ENCODE assay signal across 25 mouse cellular contexts in genomic region chr12:64361592-64362116, GRCm38 (mm10).
DNase-seq lines count a peak whose midpoint lies in the region; ATAC-seq and TF ChIP-seq lines count a peak whose summit lies in the region.
"Had no signal": no experiment of that assay in that cellular context is flagged by ENCODE, and none has a peak within 500 bp of the region (broad histone marks: within the 10 kb centered on the region; RNA-seq: fewer than 3 reads in every experiment).

No protein-coding gene starts in this region.

- H3K27ac ChIP-seq in intestine, embryonic 15.5 days = no peak overlapping the region
- H3K27ac ChIP-seq in intestine, postnatal 0 days (ENCODE audit: low read depth, low read length) = no peak overlapping the region
- H3K27ac ChIP-seq in kidney, embryonic 16.5 days (ENCODE audit: low read length) = no peak overlapping the region
- H3K27ac ChIP-seq: embryonic facial prominence, embryonic 10.5 days; embryonic facial prominence, embryonic 13.5 days; forebrain, embryonic 12.5 days; forebrain, embryonic 15.5 days; hindbrain, embryonic 12.5 days; hindbrain, embryonic 15.5 days had no signal

- H3K36me3 ChIP-seq in intestine, embryonic 15.5 days = no peaks in the 10 kb centered on the region
- no peaks in the 10 kb centered on the region for H3K36me3 ChIP-seq in intestine, postnatal 0 days (ENCODE audit: control insufficient read depth, insufficient read depth)
- H3K36me3 ChIP-seq in kidney, embryonic 16.5 days (ENCODE audit: insufficient read depth, low read length) = no peaks in the 10 kb centered on the region
- H3K36me3 ChIP-seq: embryonic facial prominence, embryonic 10.5 days; embryonic facial prominence, embryonic 13.5 days; forebrain, embryonic 12.5 days; forebrain, embryonic 15.5 days; heart, embryonic 12.5 days; hindbrain, embryonic 12.5 days; hindbrain, embryonic 15.5 days had no signal

- no peak overlapping the region for H3K4me3 ChIP-seq in intestine, embryonic 15.5 days (replicated peaks)
- H3K4me3 ChIP-seq in intestine, postnatal 0 days (ENCODE audit: low read depth, low read length) = no peak overlapping the region
- no peak overlapping the region for H3K4me3 ChIP-seq in kidney, embryonic 16.5 days (ENCODE audit: low read length)
- H3K4me3 ChIP-seq: embryonic facial prominence, embryonic 10.5 days; embryonic facial prominence, embryonic 13.5 days; erythroblast, embryonic 14.5 days; forebrain, embryonic 12.5 days; forebrain, embryonic 15.5 days; heart, embryonic 12.5 days; hindbrain, embryonic 12.5 days; hindbrain, embryonic 15.5 days had no signal

- ATAC-seq in intestine, embryonic 15.5 days = 0 out of 2 replicates have a peak, but pooled peaks have one; percentile 37
- no peak for ATAC-seq in intestine, postnatal 0 days
- peak; percentile 63 for ATAC-seq in kidney, embryonic 16.5 days (ENCODE audit: low FRiP score, low TSS enrichment)
- ATAC-seq: forebrain, embryonic 15.5 days had no signal

- no peaks in the 10 kb centered on the region for H3K4me1 ChIP-seq in intestine, embryonic 15.5 days (replicated peaks)
- no peaks in the 10 kb centered on the region for H3K4me1 ChIP-seq in intestine, postnatal 0 days (replicated peaks; ENCODE audit: control insufficient read depth, insufficient read depth, low read length)
- H3K4me1 ChIP-seq in kidney, embryonic 16.5 days (ENCODE audit: insufficient read depth, low read length) = no peaks in the 10 kb centered on the region
- H3K4me1 ChIP-seq: embryonic facial prominence, embryonic 10.5 days; embryonic facial prominence, embryonic 13.5 days; forebrain, embryonic 12.5 days; forebrain, embryonic 15.5 days; heart, embryonic 12.5 days; hindbrain, embryonic 12.5 days; hindbrain, embryonic 15.5 days had no signal

- no peaks in the 10 kb centered on the region for H3K27me3 ChIP-seq in intestine, embryonic 15.5 days (replicated peaks)
- no peaks in the 10 kb centered on the region for H3K27me3 ChIP-seq in intestine, postnatal 0 days (replicated peaks; ENCODE audit: control insufficient read depth, insufficient read depth, low read length)
- H3K27me3 ChIP-seq in kidney, embryonic 16.5 days (ENCODE audit: insufficient read depth, low read length) = no peaks in the 10 kb centered on the region
- H3K27me3 ChIP-seq: embryonic facial prominence, embryonic 13.5 days; forebrain, embryonic 12.5 days; forebrain, embryonic 15.5 days; heart, embryonic 12.5 days; hindbrain, embryonic 12.5 days; hindbrain, embryonic 15.5 days had no signal

- DNase-seq in kidney, postnatal 36 days = no peak
- DNase-seq in 416B (ENCODE audit: low read depth) = peak; percentile 25
- DNase-seq in MEL-GATA-1-ER (ENCODE audit: extremely low read depth, low read depth) = peak; percentile 43
- no peak for DNase-seq in B cell, adult 2 months
- DNase-seq: adrenal gland, adult 2 months; adrenal gland, postnatal 14 days; cerebellum, adult 11-12 months; cerebellum, adult 8-10 months; cerebellum, postnatal 10 days; cerebellum, postnatal 36 days; embryo, embryonic 11 days; gastrocnemius, postnatal 25 days; heart, adult 18-20 months; heart, postnatal 14 days had no signal

- no peaks in the 10 kb centered on the region for H3K9me3 ChIP-seq in intestine, embryonic 15.5 days
- no peaks in the 10 kb centered on the region for H3K9me3 ChIP-seq in intestine, postnatal 0 days (ENCODE audit: control insufficient read depth)
- no peaks in the 10 kb centered on the region for H3K9me3 ChIP-seq in kidney, embryonic 16.5 days (ENCODE audit: low read length)
- H3K9me3 ChIP-seq: embryonic facial prominence, embryonic 10.5 days; embryonic facial prominence, embryonic 13.5 days; forebrain, embryonic 12.5 days; forebrain, embryonic 15.5 days; heart, embryonic 12.5 days; hindbrain, embryonic 12.5 days; hindbrain, embryonic 15.5 days had no signal

- no peak for TF ChIP-seq CTCF in intestine, postnatal 0 days (IDR thresholded peaks at IDR 0.05; ENCODE audit: low read depth)

- no peak overlapping the region for H3K9ac ChIP-seq in intestine, embryonic 15.5 days
- no peak overlapping the region for H3K9ac ChIP-seq in intestine, postnatal 0 days (ENCODE audit: low read depth, low read length)
- H3K9ac ChIP-seq in kidney, embryonic 16.5 days (replicated peaks; ENCODE audit: low read length) = no peak overlapping the region
- H3K9ac ChIP-seq: embryonic facial prominence, embryonic 13.5 days; forebrain, embryonic 12.5 days; forebrain, embryonic 15.5 days; heart, embryonic 12.5 days; hindbrain, embryonic 12.5 days; hindbrain, embryonic 15.5 days had no signal

- no peak overlapping the region for H3K4me2 ChIP-seq in intestine, embryonic 15.5 days (replicated peaks)
- no peak overlapping the region for H3K4me2 ChIP-seq in intestine, postnatal 0 days (replicated peaks; ENCODE audit: low read depth)
- H3K4me2 ChIP-seq in kidney, embryonic 16.5 days (replicated peaks; ENCODE audit: low read depth, low read length) = no peak overlapping the region
- H3K4me2 ChIP-seq: embryonic facial prominence, embryonic 13.5 days; forebrain, embryonic 12.5 days; forebrain, embryonic 15.5 days; heart, embryonic 12.5 days; hindbrain, embryonic 12.5 days; hindbrain, embryonic 15.5 days had no signal

- 40% methylated on average over 2 of the region's 2 CpGs for WGBS in intestine, embryonic 15.5 days
- 42% methylated on average over 2 of the region's 2 CpGs for WGBS in intestine, postnatal 0 days
- 39% methylated on average over 2 of the region's 2 CpGs for WGBS in kidney, embryonic 16.5 days

Comparison
In these comparisons a context has a peak if more than half of its experiments do, and no peak if none do; other contexts are left out.
1. DNase-seq: peak in 416B (single experiment) and MEL-GATA-1-ER (single experiment); none in kidney, postnatal 36 days (0 of 2) and B cell, adult 2 months (0 of 2).